Comparison of ENCODE assay signal across 22 mouse cellular contexts in the genomic region with DNA sequence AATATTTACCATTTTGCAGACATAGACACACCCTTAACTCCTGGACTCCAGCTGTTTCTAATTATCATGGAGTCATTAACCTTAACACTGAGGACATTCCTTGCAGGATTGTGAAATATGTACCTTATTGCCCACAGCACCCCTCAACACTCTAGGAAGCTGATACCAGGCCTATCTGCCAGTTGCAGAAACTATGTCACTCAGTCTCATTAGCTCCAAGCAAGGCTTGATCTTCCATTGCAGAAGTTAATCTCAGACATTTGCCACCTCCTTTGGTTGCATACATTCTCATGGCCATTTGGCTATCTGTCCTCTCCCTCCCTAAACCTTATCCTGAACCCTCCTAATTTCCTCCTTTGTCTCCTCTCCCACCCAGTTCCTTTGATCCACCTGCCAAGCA.
A peak's percentile ranks its signal among the peaks of the same experiment; 100 is the strongest.
DNase-seq lines count a peak whose midpoint lies in the region; ATAC-seq and TF ChIP-seq lines count a peak whose summit lies in the region.
"Had no signal": no experiment of that assay in that cellular context is flagged by ENCODE, and none has a peak within 500 bp of the region (broad histone marks: within the 10 kb centered on the region; RNA-seq: fewer than 3 reads in every experiment).

No protein-coding gene starts in this region.

- H3K9ac ChIP-seq in liver, adult 2 months (ENCODE audit: low read depth, low read length) = no peak overlapping the region
- H3K9ac ChIP-seq: embryonic facial prominence, embryonic 12.5 days; forebrain, embryonic 13.5 days; forebrain, embryonic 15.5 days; forebrain, postnatal 0 days had no signal

- no peak for TF ChIP-seq CTCF in liver, adult 2 months (IDR thresholded peaks at IDR 0.05; ENCODE audit: low read depth, low read length)

- no peaks in the 10 kb centered on the region; the same call in 1 of the 2 replicates for H3K79me2 ChIP-seq in liver, adult 2 months (ENCODE audit: control insufficient read depth, insufficient read depth, low read length)

- peak; percentile 12 for DNase-seq in liver, adult 2 months (ENCODE audit: extremely low read depth, low read depth, low spot score)
- no peak for DNase-seq in liver
- DNase-seq in ES-CJ7 (ENCODE audit: low read depth, low spot score) = peak; percentile 21
- DNase-seq in R1 (ENCODE audit: low read depth, low spot score) = peak; percentile 74
- no peak for DNase-seq in layer of hippocampus, postnatal 36 days
- DNase-seq in left cerebral cortex, adult 18-20 months (ENCODE audit: low spot score in 2 of 2) = no peak
- DNase-seq: adrenal gland, adult 8-10 months; adrenal gland, postnatal 14 days; adrenal gland, postnatal 36 days; cerebellum, adult 11-12 months; cerebellum, adult 2 months; cerebellum, adult 9-10 months; cerebellum, postnatal 10 days; cerebellum, postnatal 25 days; forebrain, postnatal 0 days had no signal

- H3K4me1 ChIP-seq in liver, adult 2 months (ENCODE audit: control insufficient read depth, insufficient read depth, low read length) = no peaks in the 10 kb centered on the region
- H3K4me1 ChIP-seq: embryonic facial prominence, embryonic 10.5 days; embryonic facial prominence, embryonic 12.5 days; forebrain, embryonic 13.5 days; forebrain, embryonic 15.5 days had no signal

- no peak for TF ChIP-seq POLR2A in liver, adult 2 months (IDR thresholded peaks at IDR 0.05; ENCODE audit: extremely low read depth, insufficient read depth, low read length)

- no peak overlapping the region for H3K4me3 ChIP-seq in liver, adult 2 months (ENCODE audit: insufficient read depth, low read depth, low read length)
- H3K4me3 ChIP-seq: embryonic facial prominence, embryonic 10.5 days; embryonic facial prominence, embryonic 12.5 days; forebrain, embryonic 13.5 days; forebrain, embryonic 15.5 days had no signal

- H3K27ac ChIP-seq in liver, adult 2 months (replicated peaks; ENCODE audit: insufficient read depth, low read depth, low read length) = no peak overlapping the region
- H3K27ac ChIP-seq: embryonic facial prominence, embryonic 10.5 days; embryonic facial prominence, embryonic 12.5 days; forebrain, embryonic 13.5 days; forebrain, embryonic 15.5 days had no signal

- H3K27me3 ChIP-seq in liver, adult 2 months (ENCODE audit: control insufficient read depth, insufficient read depth, low read length) = no peaks in the 10 kb centered on the region
- H3K27me3 ChIP-seq: embryonic facial prominence, embryonic 12.5 days; forebrain, embryonic 13.5 days; forebrain, embryonic 15.5 days; Patski had no signal

- peaks cover 4% of the 10 kb centered on the region for H3K36me3 ChIP-seq in liver, adult 2 months (ENCODE audit: control insufficient read depth, insufficient read depth, low read length)

- ATAC-seq in megakaryocyte-erythroid progenitor cell, adult 5-6 weeks (replicated peaks; ENCODE audit: low FRiP score, low TSS enrichment, poor library complexity, severe bottlenecking) = no peak
- ATAC-seq: activated CD4-positive, CD25-positive, alpha-beta regulatory T cell, adult 4 months; forebrain, embryonic 13.5 days; forebrain, embryonic 15.5 days; forebrain, postnatal 0 days; Patski had no signal

Comparison
In these comparisons a context has a peak if more than half of its experiments do, and no peak if none do; other contexts are left out.
1. DNase-seq: peak in liver, adult 2 months (single experiment), ES-CJ7 (single experiment) and R1 (single experiment); none in liver (single experiment), layer of hippocampus, postnatal 36 days (0 of 2) and left cerebral cortex, adult 18-20 months (0 of 2).